Mouse (Mus musculus) erythroid progenitor cell, adult 5-6 weeks (primary cell): ENCODE measurements around the gene Vezt. TPM values are rescaled to one million over a fixed set of nuclear protein-coding genes. Genes with fewer than 3 reads are reported as not detected.
A peak's percentile ranks its signal among the peaks of the same experiment; 100 is the strongest.

Experiments used
- ATAC-seq: replicated peaks from 2 replicates; pipeline ENCODE4 v1.8.0; 2016; ENCODE audit warnings: moderate number of reproducible peaks, mild to moderate bottlenecking, moderate TSS enrichment, inconsistent platforms; ENCODE audit not compliant: poor library complexity, low FRiP score, severe bottlenecking
- total RNA-seq, 2 experiments: library from RNA; stranded (forward) in 1 of 2; stranded (reverse) in 1 of 2; fragments of 150-400 nt in 1 of 2; fragments of 186-747, 209-891 nt in 1 of 2; gene quantifications; 2 replicates each; pipeline versions ENCODE4 v1.2.3 to v1.2.4; 2015 to 2017; ENCODE audit warnings: low replicate concordance in 2 of 2

The Vezt gene
- total RNA-seq, 2 experiments from 2014 or later: 20.4 to 25.6 TPM

- ATAC-seq: no peak
Measured at GRCm38 (mm10) chr10:93969306-93969705, 66.3 kb downstream of the Vezt start.

GRCm38 (mm10) chr10:93967486-93967885 lies 68.1 kb downstream of the Vezt start:
- no peak for ATAC-seq

- no peak for ATAC-seq
Measured at GRCm38 (mm10) chr10:93954023-93954422, 81.6 kb downstream of the Vezt start.

DNA sequence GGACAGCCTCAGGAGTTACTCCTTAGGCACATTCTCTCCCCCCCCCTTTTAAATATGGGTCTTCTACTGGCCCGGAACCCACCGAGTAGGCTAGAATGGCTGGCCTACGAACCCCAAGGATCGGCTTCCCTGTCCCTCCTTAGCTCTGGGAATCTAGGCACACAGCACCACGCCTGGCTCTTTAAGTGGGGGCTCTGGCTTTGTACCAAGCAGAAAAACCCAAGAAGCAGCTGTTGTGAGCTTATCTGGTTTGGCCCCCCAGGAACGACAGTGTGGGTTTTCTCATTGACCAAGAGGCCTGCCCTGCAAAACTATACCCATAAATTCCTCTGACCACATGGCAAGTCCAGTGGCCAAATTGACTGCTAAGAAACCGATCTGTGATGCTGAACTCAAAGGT lies 82.1 kb downstream of the Vezt start:
- ATAC-seq: no peak

DNA sequence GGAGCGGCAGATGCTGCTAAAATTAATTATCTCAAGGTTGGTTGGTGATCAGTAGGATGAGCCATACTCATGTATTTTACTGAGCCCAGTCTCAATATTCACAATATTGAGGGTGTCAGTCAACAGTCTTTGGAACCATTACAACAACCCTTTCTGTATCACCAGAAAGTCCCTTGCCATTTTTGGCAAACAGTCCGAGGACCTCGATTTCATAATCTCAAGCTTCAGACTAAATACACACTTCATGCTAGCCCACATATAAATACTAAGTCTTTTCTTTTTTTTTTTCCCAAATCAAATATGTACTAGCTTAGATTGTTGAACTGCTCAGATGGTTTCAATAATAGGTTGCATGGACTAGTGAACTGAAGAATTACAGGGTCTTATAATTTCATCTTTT lies 84.6 kb downstream of the Vezt start:
- ATAC-seq: no peak

DNA sequence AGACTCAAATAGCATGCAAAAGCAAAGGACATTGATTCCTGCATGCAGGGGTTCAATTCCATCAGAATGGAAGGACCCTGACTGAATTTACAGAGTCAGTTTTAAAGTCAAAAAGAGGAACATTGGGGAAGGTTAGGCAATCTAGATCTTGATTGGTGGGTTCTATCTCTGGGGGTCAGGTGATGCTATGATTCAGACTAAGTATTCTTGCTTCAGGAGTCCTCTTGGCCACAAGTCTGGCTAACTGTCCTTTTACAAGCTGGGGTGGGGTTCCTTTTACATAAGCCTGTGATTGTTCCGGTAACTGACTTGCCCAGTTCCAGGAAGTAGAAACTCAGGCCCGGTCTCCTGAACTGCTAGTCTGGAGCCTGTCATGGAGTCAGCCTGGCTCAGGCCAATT lies 85.7 kb downstream of the Vezt start:
- no peak for ATAC-seq

DNA sequence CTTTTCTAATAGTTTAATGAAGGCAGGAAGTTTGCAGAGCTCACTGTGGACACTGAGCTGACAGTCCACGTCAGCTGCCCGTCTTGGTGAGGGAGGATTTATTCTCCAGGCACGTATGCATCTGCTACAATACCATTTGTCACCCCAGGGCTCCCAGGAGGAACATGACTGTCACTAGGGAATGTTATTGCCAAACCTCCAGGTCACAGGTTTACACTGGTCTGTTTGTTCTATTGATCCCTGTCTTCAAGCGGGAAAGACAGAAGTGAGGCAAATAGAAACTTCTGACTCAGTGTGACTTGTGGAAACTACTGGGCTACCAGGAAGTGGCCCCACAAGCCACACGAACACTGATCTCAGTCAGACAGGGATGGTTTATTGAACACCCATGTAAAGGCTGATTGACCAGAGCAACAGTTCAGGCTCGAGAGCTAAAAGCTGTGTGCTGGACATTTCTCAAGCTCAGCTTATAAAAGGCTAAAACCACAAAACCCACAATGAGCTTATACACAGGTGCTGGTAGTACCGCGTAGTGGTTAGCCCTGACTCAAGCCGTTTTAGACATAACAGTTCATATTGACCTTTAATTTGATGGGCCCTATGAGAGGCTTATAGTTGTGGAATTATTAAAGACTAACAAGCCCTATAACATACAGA lies 89.6 kb downstream of the Vezt start:
- ATAC-seq: no peak

DNA sequence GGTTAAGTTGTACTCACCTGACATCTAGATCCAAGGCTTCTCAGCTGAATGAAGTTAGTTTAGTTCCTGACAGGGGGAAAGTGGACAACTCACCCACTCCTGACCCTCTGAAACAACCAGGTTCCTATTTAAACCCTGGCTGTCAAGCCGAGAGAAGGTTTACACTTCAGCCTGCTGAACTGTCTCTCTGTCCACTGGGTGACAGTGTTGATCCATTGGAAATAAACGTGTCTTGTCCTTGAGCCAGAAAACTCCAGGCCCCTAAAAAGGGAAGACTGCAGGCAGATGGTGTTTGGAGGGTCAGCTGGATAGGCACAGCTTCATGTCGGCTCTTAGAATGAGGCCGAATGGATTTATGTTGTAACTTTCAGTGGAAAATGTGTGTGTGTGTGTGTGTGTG lies 90.3 kb downstream of the Vezt start:
- no peak for ATAC-seq

- ATAC-seq: no peak
Measured at GRCm38 (mm10) chr10:93944241-93944640, 91.4 kb downstream of the Vezt start.

DNA sequence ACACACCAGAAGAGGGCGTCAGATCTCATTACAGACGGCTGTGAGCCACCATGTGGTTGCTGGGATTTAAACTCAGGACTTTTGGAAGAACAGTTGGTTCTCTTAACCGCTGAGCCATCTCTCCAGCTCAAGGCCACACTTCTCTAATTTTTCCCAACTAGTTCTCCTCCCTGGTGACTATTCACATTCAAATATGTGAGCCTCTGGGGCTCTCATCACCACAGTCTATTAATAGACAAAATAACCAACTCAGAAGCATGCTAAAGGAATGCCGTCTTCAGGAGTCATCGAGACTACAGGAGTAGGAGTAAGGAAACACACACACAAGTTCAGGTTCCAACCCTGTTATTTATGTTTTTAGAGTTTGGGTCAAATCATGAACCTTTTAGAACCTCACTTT lies 95.3 kb downstream of the Vezt start:
- ATAC-seq: no peak

- ATAC-seq: no peak
Measured at GRCm38 (mm10) chr10:93939676-93940075, 95.9 kb downstream of the Vezt start.

GRCm38 (mm10) chr10:93938844-93939271 lies 96.8 kb downstream of the Vezt start:
- ATAC-seq: no peak

DNA sequence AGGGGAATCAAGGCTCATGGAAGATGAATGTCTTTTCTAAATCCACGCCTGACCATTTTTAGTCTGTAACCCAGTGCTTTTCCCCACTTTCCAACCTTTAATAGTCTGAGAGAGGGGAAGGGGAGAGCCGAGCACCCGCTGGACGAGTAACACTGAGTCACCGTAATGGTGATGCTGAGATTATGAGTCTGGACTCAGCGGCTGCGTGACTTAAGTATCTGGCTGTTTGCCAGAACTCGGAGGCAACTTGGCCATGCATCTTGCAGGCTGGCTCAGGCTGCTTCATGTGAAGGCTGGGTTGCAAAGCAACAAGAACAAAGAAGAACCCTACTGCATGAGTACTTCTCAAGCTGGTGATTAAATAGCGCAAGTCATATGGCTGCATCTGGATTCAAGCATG lies 101.6 kb downstream of the Vezt start:
- ATAC-seq: no peak

DNA sequence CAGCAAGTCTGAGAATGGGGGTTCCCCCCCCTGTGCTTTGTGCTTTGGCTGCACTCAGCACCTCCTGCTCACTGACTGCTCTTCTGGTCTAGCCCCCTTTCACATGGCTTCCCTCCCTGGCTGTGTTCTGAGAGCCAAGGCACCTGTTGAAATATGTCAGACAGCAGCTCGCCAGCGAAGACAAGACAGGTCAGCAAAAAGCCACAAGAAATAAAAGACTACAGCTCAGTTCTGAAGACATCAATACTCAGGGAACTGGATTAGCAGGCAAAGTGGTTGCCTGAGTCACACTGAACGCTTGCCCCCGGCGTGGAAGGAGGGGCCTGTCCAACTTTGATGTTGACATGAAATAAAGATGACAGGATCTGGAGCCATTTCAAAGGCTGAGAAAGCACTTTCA lies 102.8 kb downstream of the Vezt start:
- no peak for ATAC-seq

DNA sequence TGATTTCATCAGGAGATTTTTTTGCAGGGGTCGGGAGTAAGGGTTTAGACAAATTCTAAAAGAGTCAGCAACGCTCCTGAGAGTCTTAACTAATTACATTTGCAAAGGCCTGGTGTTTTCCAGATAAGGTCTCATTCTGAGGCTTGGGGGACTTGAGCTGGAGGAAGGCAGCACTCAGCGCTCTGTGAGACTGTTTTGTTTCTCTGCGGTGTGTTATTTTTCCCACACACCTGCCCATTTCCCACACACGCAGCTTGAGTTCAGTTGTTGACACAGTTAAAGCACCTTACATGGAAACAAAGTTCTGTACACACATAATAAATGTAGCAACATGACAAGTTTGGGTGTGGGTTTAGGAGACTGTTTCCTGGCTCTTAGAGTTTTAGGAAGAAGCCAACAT lies 103.6 kb downstream of the Vezt start:
- no peak for ATAC-seq

DNA sequence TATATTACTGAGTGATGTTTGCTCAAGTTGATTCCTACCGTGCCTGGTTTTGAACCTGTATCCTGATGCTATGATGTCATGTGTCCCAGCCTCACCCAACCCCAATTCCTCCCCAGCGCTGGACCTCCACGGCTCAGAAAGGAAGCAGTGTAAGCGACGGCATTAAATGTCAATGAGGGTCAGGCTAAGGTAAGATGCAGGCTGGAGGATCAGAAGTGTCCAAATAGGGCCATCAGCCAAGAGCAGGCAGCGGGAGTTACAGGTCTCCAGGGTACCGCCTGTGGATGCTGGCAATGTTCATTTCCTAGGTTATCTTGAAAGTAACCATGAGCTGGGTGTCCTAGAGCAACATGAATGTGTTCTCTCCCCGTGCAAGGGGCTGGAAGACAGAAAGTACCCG lies 104.2 kb downstream of the Vezt start:
- no peak for ATAC-seq

GRCm38 (mm10) chr10:93930236-93930824 lies 105.3 kb downstream of the Vezt start:
- ATAC-seq: no peak

- ATAC-seq: no peak
Measured at GRCm38 (mm10) chr10:93924666-93925065, 111.0 kb downstream of the Vezt start.

- ATAC-seq: no peak
Measured at GRCm38 (mm10) chr10:93921160-93921559, 114.5 kb downstream of the Vezt start.

DNA sequence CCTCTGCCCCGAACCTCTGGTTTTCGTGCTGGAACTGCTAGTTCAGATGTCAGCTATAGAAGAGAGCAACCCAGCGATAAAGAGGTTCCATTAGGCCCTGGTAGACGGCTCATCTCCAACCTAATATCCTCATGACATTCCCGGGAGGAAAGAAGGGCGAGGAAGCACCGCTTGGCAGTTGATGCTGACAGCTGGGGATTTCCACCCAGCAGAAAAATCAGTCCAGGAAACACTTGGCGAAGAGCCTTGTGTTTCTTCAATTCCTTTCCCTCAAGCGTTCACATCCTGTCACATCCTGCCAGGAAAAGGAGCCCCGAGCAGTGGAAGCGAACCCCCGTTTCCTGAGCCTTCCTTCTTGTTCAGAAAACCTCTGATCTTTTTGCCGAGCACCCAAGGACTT lies 116.4 kb downstream of the Vezt start:
- ATAC-seq: no peak

- ATAC-seq: no peak
Measured at GRCm38 (mm10) chr10:93918701-93919100, 116.9 kb downstream of the Vezt start.

- ATAC-seq: peak; percentile 77
Measured at GRCm38 (mm10) chr10:93918087-93918486, 117.5 kb downstream of the Vezt start.
